Comparison of ENCODE assay signal across 8 mouse cellular contexts in the genomic region with DNA sequence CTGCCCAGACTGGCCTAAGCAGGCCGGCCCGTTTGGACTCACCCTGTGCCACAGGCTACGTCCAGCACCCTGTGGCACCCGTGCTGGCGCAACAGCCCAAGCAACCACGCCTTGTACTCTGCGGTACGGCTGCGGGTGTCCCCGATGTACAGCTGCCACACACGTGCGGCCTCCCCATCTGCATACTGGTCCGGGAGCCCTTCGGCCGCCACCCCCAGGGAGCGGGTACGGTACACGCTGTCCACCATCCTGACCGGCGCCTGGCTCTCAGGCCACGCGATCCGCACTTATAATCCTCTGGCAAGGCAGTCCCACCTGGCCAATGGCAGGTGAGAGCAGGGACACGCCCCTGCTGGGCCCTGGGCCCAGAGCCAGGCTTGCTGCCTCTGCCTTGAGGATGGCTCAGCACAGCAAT. TPM values are rescaled to one million over a fixed set of nuclear protein-coding genes. Genes with fewer than 3 reads are reported as not detected.
DNase-seq lines count a peak whose midpoint lies in the region; ATAC-seq and TF ChIP-seq lines count a peak whose summit lies in the region.

Gene Gnmt, minus strand, starts transcription at position 265 of the 415 bp plus-strand sequence.

- intact Hi-C loops in left cerebral cortex, postnatal 4 days (cut with DNase I): no loop called here
- intact Hi-C loops in left cerebral cortex, postnatal 14 days (cut with DNase I): no loop called here

- no peak within 1 kb of the TSS for H3K27ac ChIP-seq in embryonic facial prominence, embryonic 14.5 days (replicated peaks; ENCODE audit: low read depth, low read length)
- peak within 1 kb of the TSS; percentile 34; the same call in 1 of the 2 replicates for H3K27ac ChIP-seq in kidney, postnatal 0 days

- peak within 1 kb of the TSS; percentile 43 for H3K4me2 ChIP-seq in embryonic facial prominence, embryonic 14.5 days (ENCODE audit: low read depth, low read length)
- H3K4me2 ChIP-seq in kidney, postnatal 0 days (ENCODE audit: low read length): peak within 1 kb of the TSS; percentile 46

- no peak for TF ChIP-seq CTCF in kidney, postnatal 0 days (IDR thresholded peaks at IDR 0.05; ENCODE audit: low read depth)

- peak within 1 kb of the TSS; percentile 48 for H3K9ac ChIP-seq in embryonic facial prominence, embryonic 14.5 days (ENCODE audit: low read depth, low read length)
- peak within 1 kb of the TSS; percentile 31; the same call in 1 of the 2 replicates for H3K9ac ChIP-seq in kidney, postnatal 0 days (ENCODE audit: low read depth, low read length)

- 12% methylated on average over 21 of the region's 24 CpGs for WGBS in embryonic facial prominence, embryonic 14.5 days
- WGBS in kidney, postnatal 0 days: 14% methylated on average over 24 of the region's 24 CpGs

- peaks cover 20% of the 10 kb centered on the region; the same call in 1 of the 2 replicates for H3K36me3 ChIP-seq in embryonic facial prominence, embryonic 14.5 days (ENCODE audit: control insufficient read depth, insufficient read depth, low read length)
- 0 out of 2 replicates have a peak, but pooled peaks cover 4% of the 10 kb centered on the region for H3K36me3 ChIP-seq in kidney, postnatal 0 days (ENCODE audit: insufficient read depth, low read length)

- H3K27me3 ChIP-seq in embryonic facial prominence, embryonic 14.5 days (replicated peaks; ENCODE audit: control insufficient read depth, insufficient read depth, low read length): peaks cover 16% of the 10 kb centered on the region
- no peaks in the 10 kb centered on the region for H3K27me3 ChIP-seq in kidney, postnatal 0 days (ENCODE audit: insufficient read depth, low read length)

- peak within 1 kb of the TSS; percentile 19; the same call in 1 of the 2 replicates for H3K4me3 ChIP-seq in embryonic facial prominence, embryonic 14.5 days (ENCODE audit: low read depth, low read length)
- H3K4me3 ChIP-seq in kidney, postnatal 0 days (replicated peaks; ENCODE audit: low read depth, low read length): no peak within 1 kb of the TSS

- peak; percentile 54 for DNase-seq in left cerebral cortex, postnatal 4 days
- DNase-seq in left cerebral cortex, postnatal 14 days (ENCODE audit: low spot score in 2 of 2): no peak
- peak; percentile 38 for DNase-seq in embryonic facial prominence, embryonic 14.5 days (ENCODE audit: low spot score)
- DNase-seq in kidney, postnatal 0 days (ENCODE audit: low spot score): no peak
- DNase-seq in lung, postnatal 14 days: peak; percentile 62
- DNase-seq in layer of hippocampus, adult 11-12 months (ENCODE audit: low spot score): no peak
- no peak for DNase-seq in layer of hippocampus, postnatal 25 days (ENCODE audit: extremely low spot score in 1 of 2, low spot score in 1 of 2)

- ATAC-seq in embryonic facial prominence, embryonic 14.5 days (ENCODE audit: low read depth): peak; percentile 70
- peak; percentile 82 for ATAC-seq in kidney, postnatal 0 days (replicated peaks; ENCODE audit: low FRiP score, low read depth)
- no peak for ATAC-seq in activated CD4-positive, CD25-positive, alpha-beta regulatory T cell, adult 4 months

- no peaks in the 10 kb centered on the region for H3K9me3 ChIP-seq in embryonic facial prominence, embryonic 14.5 days (ENCODE audit: control insufficient read depth, low read length)
- no peaks in the 10 kb centered on the region for H3K9me3 ChIP-seq in kidney, postnatal 0 days (replicated peaks; ENCODE audit: low read length)

- H3K4me1 ChIP-seq in embryonic facial prominence, embryonic 14.5 days (ENCODE audit: control insufficient read depth, insufficient read depth, low read length): no peaks in the 10 kb centered on the region
- no peaks in the 10 kb centered on the region for H3K4me1 ChIP-seq in kidney, postnatal 0 days (replicated peaks; ENCODE audit: insufficient read depth, low read length)

RNA-seq across cellular contexts. Expression of gene Gnmt, which starts in this region (rescaled TPM):
- total RNA-seq in left cerebral cortex, postnatal 4 days (2021): under 1 TPM; 0.88 to 0.89 TPM
- under 1 TPM; 0.57 TPM for total RNA-seq in left cerebral cortex, postnatal 14 days (2021)
- polyA plus RNA-seq in embryonic facial prominence, embryonic 14.5 days (2014; fragmentation: Nextera tagmentation; extraction: Ambion mirVana): 1.2 and 1.6 TPM in 2 replicates
- polyA plus RNA-seq in kidney, postnatal 0 days (2015; fragmentation: Nextera tagmentation; extraction: Ambion mirVana): 9.0 and 10.6 TPM in 2 replicates
- under 1 TPM; 0.54 to 0.83 TPM for polyA plus RNA-seq in activated CD4-positive, CD25-positive, alpha-beta regulatory T cell, adult 4 months (2017; shearing (Covaris generic))
- total RNA-seq in layer of hippocampus, postnatal 25 days (2021): under 1 TPM in 1 of 2 experiments, not detected in 1; 0.68 TPM

Comparison
In these comparisons a context has a peak if more than half of its experiments do, and no peak if none do; other contexts are left out.
1. Peak in DNase-seq in left cerebral cortex, postnatal 4 days; RNA of the gene not detected or under 1 TPM.
2. DNase-seq: peak in embryonic facial prominence, embryonic 14.5 days (single experiment) and lung, postnatal 14 days (single experiment); none in left cerebral cortex, postnatal 14 days (0 of 2), kidney, postnatal 0 days (single experiment), layer of hippocampus, adult 11-12 months (single experiment) and layer of hippocampus, postnatal 25 days (0 of 2).